Mouse (Mus musculus) midbrain, embryonic 13.5 days (tissue): Measurements from ENCODE around the gene Ppa1. TPM values are rescaled to one million over a fixed set of nuclear protein-coding genes. Genes with fewer than 3 reads are reported as not detected.

Experiments
- polyA plus RNA-seq: library from polyadenylated mRNA; unstranded; fragments of >200 nt; fragmentation: Nextera tagmentation; extraction: Ambion mirVana; gene quantifications from 2 replicates; pipeline ENCODE4 v1.2.1, GENCODE M21; 2015

The Ppa1 gene
- polyA plus RNA-seq, 1 experiment from 2014 or later = 230 TPM

Other genes with a start within 250 kb of the Ppa1 start
- not detected in 2 replicates for gene Nodal, start 230.6 kb upstream of the Ppa1 start, polyA plus RNA-seq
- gene Eif4ebp2, start 195.9 kb upstream of the Ppa1 start, polyA plus RNA-seq = 75.5 and 83.2 TPM in 2 replicates
- gene Lrrc20, start 172.8 kb upstream of the Ppa1 start, polyA plus RNA-seq = 15.6 and 15.9 TPM in 2 replicates
- 0.81 and 0.87 TPM in 2 replicates for gene Npffr1, start 53.1 kb upstream of the Ppa1 start, polyA plus RNA-seq
- 200 and 207 TPM in 2 replicates for gene Sar1a, start 31.7 kb downstream of the Ppa1 start, polyA plus RNA-seq
- 16.3 and 24.9 TPM in 2 replicates for gene Tysnd1, start 47.0 kb downstream of the Ppa1 start, polyA plus RNA-seq
- gene Aifm2, start 66.7 kb downstream of the Ppa1 start, polyA plus RNA-seq = 4.9 and 6.5 TPM in 2 replicates
- 350 and 366 TPM in 2 replicates for gene H2afy2, start 135.6 kb downstream of the Ppa1 start, polyA plus RNA-seq